Mouse (Mus musculus) cerebellum, adult 2 months (tissue): Measurements from ENCODE around the gene Epop. TPM values are rescaled to one million over a fixed set of nuclear protein-coding genes. Genes with fewer than 3 reads are reported as not detected.
A peak's percentile ranks its signal among the peaks of the same experiment; 100 is the strongest.

ENCODE experiments used
- DNase-seq, 2 experiments: peaks; one replicate each; pipeline ENCODE4 v3.0.0; 2021
- H3K27ac ChIP-seq: fragments of 200-500 bp; 2 replicates; pipeline ENCODE4 v1.5.1; 2012; ENCODE audit warnings: low read length, control low read depth, inconsistent platforms; ENCODE audit not compliant: insufficient read depth
- H3K27me3 ChIP-seq: fragments of 200-500 bp; 2 replicates; pipeline ENCODE4 v1.6.1; 2012; ENCODE audit warnings: inconsistent platforms, mild to moderate bottlenecking, low read length, moderate library complexity; ENCODE audit not compliant: control insufficient read depth, insufficient read depth
- H3K4me1 ChIP-seq: fragments of 200-500 bp; 2 replicates; pipeline ENCODE4 v1.6.1; 2011; ENCODE audit warnings: low read length; ENCODE audit not compliant: control insufficient read depth, insufficient read depth
- H3K4me3 ChIP-seq: fragments of 200-500 bp; replicated peaks from 2 replicates; pipeline ENCODE3; 2011; ENCODE audit warnings: mild to moderate bottlenecking, low read depth, low read length, control low read depth; ENCODE audit not compliant: insufficient read depth
- CTCF ChIP-seq: fragments of 200-500 bp; IDR thresholded peaks from 2 replicates; pipeline ENCODE4 v1.5.1; 2011; ENCODE audit warnings: low read depth, mild to moderate bottlenecking, control low read depth, low read length, moderate library complexity, borderline replicate concordance; ENCODE audit not compliant: insufficient read depth
- POLR2A ChIP-seq: fragments of 200-500 bp; IDR thresholded peaks from 2 replicates; pipeline ENCODE4 v1.6.1; 2011; ENCODE audit warnings: low read length, control low read depth, borderline replicate concordance; ENCODE audit not compliant: insufficient read depth
- WGBS: fragments of 180-500 bp; shearing (Covaris S2); methylation state at CpG from one replicate; pipeline ENCODE4 v1.1.7; 2018; 5-methylcytosine and 5-hydroxymethylcytosine counted together
- polyA plus RNA-seq: library from polyadenylated mRNA; depleted of rRNA; stranded (reverse); fragments of >200 nt; gene quantifications from 2 replicates; pipeline ENCODE4 v1.2.3, GENCODE M21; 2012

The Epop gene
- polyA plus RNA-seq, 1 experiment, result 5.4 TPM

DNA sequence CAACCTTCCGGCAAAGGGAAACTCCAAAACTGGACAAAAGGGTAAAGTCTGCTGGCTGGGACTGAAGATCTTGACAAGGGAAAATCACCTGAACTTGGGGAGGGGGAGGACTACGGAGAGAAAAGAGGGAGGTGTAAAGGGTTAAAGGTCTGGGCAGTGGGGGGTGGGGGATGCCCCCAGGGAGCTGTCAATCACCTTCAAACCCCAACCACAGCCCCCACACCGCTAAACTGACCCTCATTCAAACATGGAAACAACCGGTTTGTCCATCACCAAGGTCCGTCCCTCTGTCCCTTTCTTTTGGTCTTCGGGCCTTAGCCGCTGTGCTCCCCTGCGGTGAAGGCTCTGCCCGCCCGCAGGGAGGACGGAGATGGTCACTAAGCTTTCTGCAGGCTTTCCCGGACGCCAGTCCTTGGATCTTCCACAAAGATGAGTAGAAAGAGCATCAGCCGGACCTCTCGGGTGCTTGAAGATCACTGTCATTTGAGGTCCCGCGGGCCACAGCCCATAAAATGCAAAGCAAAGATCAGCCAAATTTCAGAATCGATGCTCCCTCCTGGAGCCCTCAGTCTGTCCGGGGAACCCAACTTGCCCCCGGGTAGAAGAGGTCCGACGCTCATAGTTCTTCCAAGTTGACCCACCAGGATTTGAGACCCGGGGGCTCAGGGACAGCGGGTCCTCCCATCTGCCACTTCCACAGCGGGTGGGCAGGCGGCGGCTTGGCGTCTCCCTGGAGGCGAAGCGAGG lies 1.8 kb downstream of the Epop start:
- H3K4me1 ChIP-seq, result no peaks in the 10 kb centered on the region
- DNase-seq, result no peak
- peaks cover 10% of the 10 kb centered on the region; the same call in 1 of the 2 replicates for H3K27me3 ChIP-seq
- no peak overlapping the region for H3K27ac ChIP-seq
- no peak overlapping the region for H3K4me3 ChIP-seq
- WGBS, result 17% methylated on average over 30 of the region's 30 CpGs
- no peak for TF ChIP-seq POLR2A
- no peak for TF ChIP-seq CTCF

GRCm38 (mm10) chr11:97626850-97627249 lies 2.7 kb downstream of the Epop start:
- DNase-seq, result no peak
- TF ChIP-seq CTCF (no peak), POLR2A (no peak)
- peaks cover 10% of the 10 kb centered on the region; the same call in 1 of the 2 replicates for H3K27me3 ChIP-seq
- 79% methylated on average over 10 of the region's 10 CpGs for WGBS
- no peak overlapping the region for H3K4me3 ChIP-seq
- peaks cover 3% of the 10 kb centered on the region; the same call in 1 of the 2 replicates for H3K4me1 ChIP-seq
- no peak overlapping the region for H3K27ac ChIP-seq

GRCm38 (mm10) chr11:97626431-97626830 lies 3.1 kb downstream of the Epop start:
- no peak for DNase-seq
- Histone ChIP-seq H3K27ac (no peak overlapping the region), H3K27me3 (peaks cover 10% of the 10 kb centered on the region; the same call in 1 of the 2 replicates), H3K4me3 (no peak overlapping the region), H3K4me1 (peaks cover 3% of the 10 kb centered on the region; the same call in 1 of the 2 replicates)
- TF ChIP-seq POLR2A (no peak), CTCF (no peak)
- 51% methylated on average over 13 of the region's 13 CpGs for whole genome bisulfite sequencing

DNA sequence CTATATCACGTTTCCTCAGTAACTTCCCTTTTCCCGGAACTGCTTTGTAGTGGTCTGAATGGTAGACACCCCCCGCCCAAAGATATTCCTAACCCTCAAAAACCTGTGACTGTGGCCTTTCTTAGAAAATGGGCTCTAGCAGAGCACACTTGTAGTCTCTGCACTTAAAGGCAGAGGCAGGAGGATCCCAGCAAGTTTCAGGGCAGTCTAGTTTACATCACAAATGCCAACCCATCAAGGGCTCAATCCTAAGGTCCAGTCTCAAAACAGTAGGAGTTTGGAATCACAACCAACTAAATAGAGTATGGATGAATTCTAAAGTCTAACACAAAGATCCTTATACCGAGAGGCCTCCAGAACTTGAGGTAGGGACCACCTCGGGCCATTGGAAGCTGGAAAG lies 4.0 kb downstream of the Epop start:
- Histone ChIP-seq H3K4me1 (peaks cover 3% of the 10 kb centered on the region; the same call in 1 of the 2 replicates), H3K4me3 (no peak overlapping the region), H3K27me3 (peaks cover 10% of the 10 kb centered on the region; the same call in 1 of the 2 replicates), H3K27ac (no peak overlapping the region)
- TF ChIP-seq CTCF, result no peak
- TF ChIP-seq POLR2A, result no peak
- WGBS, result 91% methylated on average over 5 of the region's 5 CpGs
- DNase-seq, result no peak

DNA sequence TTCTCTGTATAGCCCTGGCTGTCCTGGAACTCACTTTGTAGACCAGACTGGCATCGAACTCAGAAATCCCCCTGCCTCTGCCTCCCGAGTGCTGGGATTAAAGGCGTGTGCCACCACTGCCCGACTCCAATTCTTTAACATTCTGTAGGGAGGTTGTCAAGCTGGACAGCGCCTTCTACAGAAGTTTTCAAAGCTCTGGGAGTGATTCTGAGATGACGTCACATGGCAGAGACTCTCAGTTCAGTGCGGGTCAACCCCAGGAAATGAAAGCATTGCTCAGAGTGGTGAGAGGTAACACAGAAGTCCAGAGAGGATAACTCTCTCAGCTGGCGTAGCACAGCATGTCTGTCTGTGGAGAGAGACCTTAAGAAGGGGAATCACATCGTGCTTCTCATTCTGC lies 6.3 kb downstream of the Epop start:
- H3K27me3 ChIP-seq, result no peaks in the 10 kb centered on the region
- 71% methylated on average over 9 of the region's 9 CpGs for WGBS
- no peak for TF ChIP-seq POLR2A
- TF ChIP-seq CTCF, result no peak
- no peak for DNase-seq
- peaks cover 3% of the 10 kb centered on the region for H3K4me1 ChIP-seq
- H3K4me3 ChIP-seq, result no peak overlapping the region
- H3K27ac ChIP-seq, result no peak overlapping the region

DNA sequence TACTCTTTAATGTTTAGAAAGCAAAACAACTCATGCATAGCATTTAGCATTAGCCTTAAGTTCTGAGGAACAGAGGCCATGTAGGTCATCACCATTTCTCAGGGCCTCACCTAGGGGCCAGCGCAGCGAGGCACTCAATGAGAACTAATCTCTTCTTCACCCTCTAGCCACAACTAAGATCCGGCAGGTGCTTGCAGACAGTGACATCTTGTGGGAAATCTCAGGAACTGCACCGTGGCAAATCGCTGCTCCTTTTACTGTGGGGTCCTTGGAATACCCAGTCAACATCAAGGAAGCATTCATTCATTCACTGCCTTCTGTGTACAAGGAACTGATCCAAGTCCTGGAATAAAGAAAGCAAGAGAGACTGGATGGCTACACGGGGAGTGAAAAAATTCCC lies 7.1 kb downstream of the Epop start:
- DNase-seq, result peak; percentile 72 to 83
- Histone ChIP-seq H3K27me3 (no peaks in the 10 kb centered on the region), H3K27ac (no peak overlapping the region), H3K4me1 (peaks cover 3% of the 10 kb centered on the region), H3K4me3 (no peak overlapping the region)
- TF ChIP-seq CTCF (peak; percentile 99), POLR2A (no peak)
- WGBS, result 2% methylated on average over 6 of the region's 6 CpGs

GRCm38 (mm10) chr11:97619391-97619795 lies 10.1 kb downstream of the Epop start:
- no peak overlapping the region for H3K27ac ChIP-seq
- H3K4me1 ChIP-seq, result peaks cover 3% of the 10 kb centered on the region
- WGBS, result 19% methylated on average over 5 of the region's 5 CpGs
- no peak overlapping the region for H3K4me3 ChIP-seq
- TF ChIP-seq CTCF (peak; percentile 74), POLR2A (no peak)
- H3K27me3 ChIP-seq, result no peaks in the 10 kb centered on the region
- peak; percentile 77 to 78 for DNase-seq

DNA sequence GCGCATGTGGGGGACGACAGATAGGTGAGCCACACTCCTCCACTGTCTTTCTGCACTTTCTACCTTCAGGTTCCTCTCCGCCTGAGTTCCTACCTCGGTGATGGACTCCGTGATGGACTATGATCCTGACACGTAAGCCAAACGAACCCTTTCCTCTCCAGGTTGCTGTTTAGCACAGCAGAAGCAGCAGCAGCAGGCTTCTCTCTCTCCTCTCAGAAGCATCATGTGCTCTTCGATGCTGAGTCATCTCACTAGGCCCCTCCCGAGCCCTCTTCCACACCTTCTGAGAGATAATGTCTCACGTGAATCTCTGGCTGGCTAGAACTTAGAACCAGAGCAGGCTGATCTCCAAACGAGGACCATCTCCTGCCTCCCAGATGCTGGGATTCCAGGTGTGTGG lies 11.1 kb downstream of the Epop start:
- WGBS, result 79% methylated on average over 11 of the region's 11 CpGs
- no peak overlapping the region for H3K27ac ChIP-seq
- DNase-seq, result no peak
- TF ChIP-seq CTCF, result no peak
- TF ChIP-seq POLR2A, result no peak
- no peak overlapping the region for H3K4me3 ChIP-seq
- H3K27me3 ChIP-seq, result no peaks in the 10 kb centered on the region
- H3K4me1 ChIP-seq, result peaks cover 3% of the 10 kb centered on the region
